Mouse (Mus musculus): ENCODE data around the gene Pcgf2. TPM values are rescaled to one million over a fixed set of nuclear protein-coding genes. Genes with fewer than 3 reads are reported as not detected.
A peak's percentile ranks its signal among the peaks of the same experiment; 100 is the strongest.
"Not testable (repeated sequence)": the region's sequence is repeated elsewhere in the genome, so short reads cannot be mapped to it uniquely, and the experiment has no call there.

Pcgf2 gene
- polyA plus RNA-seq, 1 experiment, result 24.3 TPM

GRCm38 (mm10) chr11:97659990-97660714 is 40.1 kb downstream of the Pcgf2 start:
- TF ChIP-seq POLR2AphosphoS2 (IDR thresholded peaks at IDR 0.05; ENCODE audit: insufficient read length, low read depth) (peak; percentile 61), MYOG (IDR thresholded peaks at IDR 0.05; ENCODE audit: control insufficient read depth in 1 of 3, insufficient read depth in 1 of 3, insufficient read length in 2 of 3, low read depth in 2 of 3) (peak in 1 of 3 experiments; percentile 39), POLR2A (IDR thresholded peaks at IDR 0.05; ENCODE audit: insufficient read length, low read depth) (peak; percentile 88), REST (IDR thresholded peaks at IDR 0.05; ENCODE audit: insufficient read depth, insufficient read length) (no peak), MAX (IDR thresholded peaks at IDR 0.05; ENCODE audit: low read depth) (no peak)
- H3ac ChIP-seq (ENCODE audit: control insufficient read depth, insufficient read length), result peak overlapping the region; percentile 43
- peak overlapping the region; percentile 86 for H3K4me2 ChIP-seq (ENCODE audit: low read depth)
- H3K4me3 ChIP-seq, result peak overlapping the region; percentile 83
- no peaks in the 10 kb centered on the region for H3K27me3 ChIP-seq (ENCODE audit: control insufficient read depth, insufficient read depth, insufficient read length)
- H3K79me2 ChIP-seq (ENCODE audit: control insufficient read depth, insufficient read depth), result peaks cover 22% of the 10 kb centered on the region
- H3K36me3 ChIP-seq (ENCODE audit: control insufficient read depth, insufficient read depth), result no peaks in the 10 kb centered on the region

- Histone ChIP-seq H3ac (ENCODE audit: control insufficient read depth, insufficient read length) (peak overlapping the region; percentile 43), H3K4me3 (peak overlapping the region; percentile 83)
- TF ChIP-seq MYOG (IDR thresholded peaks at IDR 0.05; ENCODE audit: control insufficient read depth in 1 of 3, insufficient read depth in 1 of 3, insufficient read length in 2 of 3, low read depth in 2 of 3), result no peak
- TF ChIP-seq MYOD1 (IDR thresholded peaks at IDR 0.05; ENCODE audit: control insufficient read depth in 1 of 3, insufficient read length in 2 of 3, low read depth in 2 of 3), result no peak
- no peak for TF ChIP-seq USF1 (IDR thresholded peaks at IDR 0.05; ENCODE audit: low read depth)
- TF ChIP-seq SRF (IDR thresholded peaks at IDR 0.05; ENCODE audit: control insufficient read depth, insufficient read length, low read depth), result no peak
- TF ChIP-seq E2F4 (IDR thresholded peaks at IDR 0.05; ENCODE audit: insufficient read depth), result no peak
Observed at GRCm38 (mm10) chr11:97659267-97659989, 40.9 kb downstream of the Pcgf2 start.

GRCm38 (mm10) chr11:97658751-97659266 is 41.5 kb downstream of the Pcgf2 start:
- H3K27me3 ChIP-seq (ENCODE audit: control insufficient read depth, insufficient read depth, insufficient read length), result no peaks in the 10 kb centered on the region
- H3K79me2 ChIP-seq (ENCODE audit: control insufficient read depth, insufficient read depth), result peaks cover 10% of the 10 kb centered on the region
- TF ChIP-seq POLR2A (IDR thresholded peaks at IDR 0.05; ENCODE audit: insufficient read length, low read depth), result no peak
- no peak for TF ChIP-seq USF1 (IDR thresholded peaks at IDR 0.05; ENCODE audit: low read depth)
- no peak for TF ChIP-seq CEBPB (IDR thresholded peaks at IDR 0.05; ENCODE audit: insufficient read depth, poor library complexity, severe bottlenecking)
- TF ChIP-seq TCF3 (IDR thresholded peaks at IDR 0.05; ENCODE audit: insufficient read length, low read depth), result no peak
- TF ChIP-seq MYOG (IDR thresholded peaks at IDR 0.05; ENCODE audit: control insufficient read depth in 1 of 3, insufficient read depth in 1 of 3, insufficient read length in 2 of 3, low read depth in 2 of 3), result no peak
- TF ChIP-seq SRF (IDR thresholded peaks at IDR 0.05; ENCODE audit: control insufficient read depth, insufficient read length, low read depth), result no peak
- no peak for TF ChIP-seq MAX (IDR thresholded peaks at IDR 0.05; ENCODE audit: low read depth)
- no peak for TF ChIP-seq E2F4 (IDR thresholded peaks at IDR 0.05; ENCODE audit: insufficient read depth)
- TF ChIP-seq MYOD1 (IDR thresholded peaks at IDR 0.05; ENCODE audit: control insufficient read depth in 1 of 3, insufficient read length in 2 of 3, low read depth in 2 of 3), result no peak
- TF ChIP-seq TCF12 (IDR thresholded peaks at IDR 0.05; ENCODE audit: insufficient read depth, poor library complexity, severe bottlenecking), result no peak
- TF ChIP-seq POLR2AphosphoS2 (IDR thresholded peaks at IDR 0.05; ENCODE audit: insufficient read length, low read depth), result no peak
- TF ChIP-seq REST (IDR thresholded peaks at IDR 0.05; ENCODE audit: insufficient read depth, insufficient read length), result no peak
- H3K4me2 ChIP-seq (ENCODE audit: low read depth), result peak overlapping the region; percentile 78
- H3ac ChIP-seq (ENCODE audit: control insufficient read depth, insufficient read length), result no peak overlapping the region
- no peaks in the 10 kb centered on the region for H3K36me3 ChIP-seq (ENCODE audit: control insufficient read depth, insufficient read depth)
- H3K4me3 ChIP-seq, result peak overlapping the region; percentile 83

More at GRCm38 (mm10) chr11:97659267-97659989, 40.9 kb downstream of the Pcgf2 start:
- peak overlapping the region; percentile 78 for H3K4me2 ChIP-seq (ENCODE audit: low read depth)
- no peaks in the 10 kb centered on the region for H3K27me3 ChIP-seq (ENCODE audit: control insufficient read depth, insufficient read depth, insufficient read length)
- H3K79me2 ChIP-seq (ENCODE audit: control insufficient read depth, insufficient read depth), result peaks cover 15% of the 10 kb centered on the region
- no peaks in the 10 kb centered on the region for H3K36me3 ChIP-seq (ENCODE audit: control insufficient read depth, insufficient read depth)

GRCm38 (mm10) chr11:97657967-97658366 is 42.3 kb downstream of the Pcgf2 start:
- not testable (repeated sequence) for H3K4me3 ChIP-seq; H3K27me3 ChIP-seq (ENCODE audit: control insufficient read depth, insufficient read depth, insufficient read length); H3K79me2 ChIP-seq (ENCODE audit: control insufficient read depth, insufficient read depth)

GRCm38 (mm10) chr11:97657184-97657945 is 42.9 kb downstream of the Pcgf2 start:
- TF ChIP-seq MYOG (IDR thresholded peaks at IDR 0.05; ENCODE audit: control insufficient read depth in 1 of 3, insufficient read depth in 1 of 3, insufficient read length in 2 of 3, low read depth in 2 of 3) (peak in 2 of 3 experiments; percentile 12 to 16), E2F4 (IDR thresholded peaks at IDR 0.05; ENCODE audit: insufficient read depth) (no peak), MYOD1 (IDR thresholded peaks at IDR 0.05; ENCODE audit: control insufficient read depth in 1 of 3, insufficient read length in 2 of 3, low read depth in 2 of 3) (peak in 1 of 3 experiments; percentile 41)
- H3ac ChIP-seq (ENCODE audit: control insufficient read depth, insufficient read length), result no peak overlapping the region
- no peaks in the 10 kb centered on the region for H3K27me3 ChIP-seq (ENCODE audit: control insufficient read depth, insufficient read depth, insufficient read length)
- H3K79me2 ChIP-seq (ENCODE audit: control insufficient read depth, insufficient read depth), result peaks cover 10% of the 10 kb centered on the region
- H3K36me3 ChIP-seq (ENCODE audit: control insufficient read depth, insufficient read depth), result no peaks in the 10 kb centered on the region
- H3K4me3 ChIP-seq, result no peak overlapping the region
- H3K4me2 ChIP-seq (ENCODE audit: low read depth), result peak overlapping the region; percentile 53

More at GRCm38 (mm10) chr11:97657967-97658366, 42.3 kb downstream of the Pcgf2 start:
- not testable (repeated sequence) for H3ac ChIP-seq (ENCODE audit: control insufficient read depth, insufficient read length); H3K36me3 ChIP-seq (ENCODE audit: control insufficient read depth, insufficient read depth); H3K4me2 ChIP-seq (ENCODE audit: low read depth)

Data from myocyte (in vitro differentiated cells).